In the genomic region with DNA sequence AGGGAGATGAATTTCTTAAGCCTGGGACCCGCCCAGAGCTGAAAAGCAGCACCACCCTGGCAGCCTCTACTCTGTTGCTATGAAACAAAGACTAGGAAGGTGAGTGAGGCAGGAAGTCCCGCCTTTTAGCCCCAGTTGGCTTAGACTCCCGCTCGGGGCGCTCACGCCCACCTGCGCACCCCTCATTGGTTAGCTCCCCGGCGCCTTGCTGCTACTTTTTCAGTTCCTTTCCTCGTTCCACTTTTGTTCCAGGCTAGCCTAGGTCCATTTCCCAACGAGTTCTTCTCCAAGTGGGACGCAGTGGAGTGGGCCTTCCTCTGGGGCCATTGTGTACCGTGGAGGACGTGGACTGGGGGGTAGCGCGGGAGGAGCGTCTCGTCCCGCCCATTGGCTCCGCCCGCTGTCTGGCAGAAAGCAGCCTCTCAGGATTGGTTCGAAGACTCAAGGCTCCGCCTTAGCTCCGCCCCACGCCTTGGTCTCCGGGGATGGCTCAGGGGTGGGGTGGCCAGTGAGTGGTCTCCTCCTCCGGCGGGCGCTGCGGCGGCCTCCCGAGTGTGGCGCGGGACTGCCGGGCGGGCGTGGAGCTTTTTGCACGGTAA, we compare ENCODE assay signal across 8 mouse cellular contexts. TPM values are rescaled to one million over a fixed set of nuclear protein-coding genes. Genes with fewer than 3 reads are reported as not detected.
DNase-seq lines count a peak whose midpoint lies in the region; ATAC-seq and TF ChIP-seq lines count a peak whose summit lies in the region.

Gene Cblb (plus strand): TSS at position 135 of the 599 bp plus-strand sequence.

- peak within 1 kb of the TSS; percentile 66 for H3K4me2 ChIP-seq in embryonic facial prominence, embryonic 13.5 days
- H3K4me2 ChIP-seq in limb, embryonic 13.5 days (replicated peaks) = peak within 1 kb of the TSS; percentile 68
- H3K4me2 ChIP-seq in midbrain, embryonic 16.5 days (ENCODE audit: low read length) = peak within 1 kb of the TSS; percentile 73

- peaks cover 1% of the 10 kb centered on the region; the same call in 1 of the 2 replicates for H3K79me2 ChIP-seq in heart, adult 2 months (replicated peaks; ENCODE audit: control insufficient read depth, insufficient read depth, low read length)

- peak within 1 kb of the TSS; percentile 96 for H3K27ac ChIP-seq in embryonic facial prominence, embryonic 13.5 days
- peak within 1 kb of the TSS; percentile 99 for H3K27ac ChIP-seq in heart, adult 2 months
- H3K27ac ChIP-seq in limb, embryonic 13.5 days = peak within 1 kb of the TSS; percentile 96
- H3K27ac ChIP-seq in midbrain, embryonic 16.5 days (ENCODE audit: low read length) = peak within 1 kb of the TSS; percentile 98

- H3K27me3 ChIP-seq in embryonic facial prominence, embryonic 13.5 days = no peaks in the 10 kb centered on the region
- H3K27me3 ChIP-seq in heart, adult 2 months (ENCODE audit: control insufficient read depth, insufficient read depth, low read length) = no peaks in the 10 kb centered on the region
- H3K27me3 ChIP-seq in limb, embryonic 13.5 days = no peaks in the 10 kb centered on the region
- H3K27me3 ChIP-seq in midbrain, embryonic 16.5 days (ENCODE audit: control insufficient read depth, insufficient read depth, low read depth, low read length) = no peaks in the 10 kb centered on the region

- peaks cover 32% of the 10 kb centered on the region for H3K4me1 ChIP-seq in embryonic facial prominence, embryonic 13.5 days
- peaks cover 8% of the 10 kb centered on the region for H3K4me1 ChIP-seq in heart, adult 2 months (ENCODE audit: control insufficient read depth, insufficient read depth, low read length)
- peaks cover 39% of the 10 kb centered on the region for H3K4me1 ChIP-seq in limb, embryonic 13.5 days
- H3K4me1 ChIP-seq in midbrain, embryonic 16.5 days (ENCODE audit: control insufficient read depth, insufficient read depth, low read length) = peaks cover 37% of the 10 kb centered on the region

- TF ChIP-seq POLR2A in heart, adult 2 months (IDR thresholded peaks at IDR 0.05; ENCODE audit: insufficient read depth, low read depth, low read length) = peak; percentile 82

- H3K4me3 ChIP-seq in embryonic facial prominence, embryonic 13.5 days = peak within 1 kb of the TSS; percentile 85
- peak within 1 kb of the TSS; percentile 100 for H3K4me3 ChIP-seq in heart, adult 2 months
- peak within 1 kb of the TSS; percentile 92 for H3K4me3 ChIP-seq in limb, embryonic 13.5 days
- H3K4me3 ChIP-seq in midbrain, embryonic 16.5 days (ENCODE audit: low read depth, low read length) = peak within 1 kb of the TSS; percentile 96

- peak; percentile 54; the same call in 1 of the 2 replicates for TF ChIP-seq EP300 in heart, adult 2 months (IDR thresholded peaks at IDR 0.05; ENCODE audit: insufficient read depth, low read depth, low read length)

- WGBS in embryonic facial prominence, embryonic 13.5 days = under 1% methylated on average over 38 of the region's 38 CpGs
- under 1% methylated on average over 38 of the region's 38 CpGs for WGBS in heart, adult 2 months
- 0% methylated on average over 38 of the region's 38 CpGs for WGBS in limb, embryonic 13.5 days
- under 1% methylated on average over 38 of the region's 38 CpGs for WGBS in midbrain, embryonic 16.5 days

- TF ChIP-seq CTCF in heart, adult 2 months (IDR thresholded peaks at IDR 0.05) = no peak

- no peaks in the 10 kb centered on the region for H3K9me3 ChIP-seq in embryonic facial prominence, embryonic 13.5 days
- H3K9me3 ChIP-seq in limb, embryonic 13.5 days = no peaks in the 10 kb centered on the region
- H3K9me3 ChIP-seq in midbrain, embryonic 16.5 days (replicated peaks; ENCODE audit: control insufficient read depth, low read length, poor library complexity, severe bottlenecking) = no peaks in the 10 kb centered on the region

- DNase-seq in 3134 (ENCODE audit: extremely low read depth, insufficient read length, low spot score) = peak; percentile 96
- DNase-seq in adrenal gland, postnatal 36 days = peak; percentile 99
- peak; percentile 99 for DNase-seq in heart, adult 2 months
- DNase-seq in kidney, adult 8-10 months = peak; percentile 98
- DNase-seq in spleen, postnatal 10 days (ENCODE audit: low spot score in 2 of 2) = peak; percentile 94 to 97

- H3K9ac ChIP-seq in embryonic facial prominence, embryonic 13.5 days = peak within 1 kb of the TSS; percentile 92
- peak within 1 kb of the TSS; percentile 90 for H3K9ac ChIP-seq in heart, adult 2 months (ENCODE audit: low read depth, low read length)
- peak within 1 kb of the TSS; percentile 95 for H3K9ac ChIP-seq in limb, embryonic 13.5 days
- H3K9ac ChIP-seq in midbrain, embryonic 16.5 days (ENCODE audit: low read depth, low read length) = peak within 1 kb of the TSS; percentile 95

- ATAC-seq in embryonic facial prominence, embryonic 13.5 days (ENCODE audit: insufficient number of reproducible peaks, insufficient read depth, low FRiP score, low TSS enrichment, low read depth) = peak; percentile 100
- peak; percentile 99 for ATAC-seq in limb, embryonic 13.5 days (ENCODE audit: low FRiP score, low read depth)
- peak; percentile 99 for ATAC-seq in midbrain, embryonic 16.5 days

- H3K36me3 ChIP-seq in embryonic facial prominence, embryonic 13.5 days = peaks cover 24% of the 10 kb centered on the region
- H3K36me3 ChIP-seq in heart, adult 2 months (ENCODE audit: control insufficient read depth, insufficient read depth, low read length) = peaks cover 38% of the 10 kb centered on the region
- H3K36me3 ChIP-seq in limb, embryonic 13.5 days = peaks cover 22% of the 10 kb centered on the region
- H3K36me3 ChIP-seq in midbrain, embryonic 16.5 days (ENCODE audit: control insufficient read depth, insufficient read depth, low read length) = peaks cover 3% of the 10 kb centered on the region; the same call in 1 of the 2 replicates

- intact Hi-C loops in heart, adult 2 months (cut with DNase I) = loop anchor here (2.0 to 5.0 kb wide), 4 partner anchors 44 to 151 kb away; no protein-coding TSS in a partner anchor

RNA-seq across cellular contexts. Expression of gene Cblb, which starts in this region (rescaled TPM):
- total RNA-seq in adrenal gland, postnatal 36 days (2021) = 10 to 100 TPM; 28.3 to 59.7 TPM
- polyA plus RNA-seq in embryonic facial prominence, embryonic 13.5 days (2015; fragmentation: Nextera tagmentation; extraction: Ambion mirVana) = 16.4 and 18.1 TPM in 2 replicates
- 10 to 100 TPM; 13.6 to 14.0 TPM for total RNA-seq in heart, adult 2 months (2021)
- 7.5 and 9.8 TPM in 2 replicates for polyA plus RNA-seq in heart, adult 2 months (2012; rRNA removed)
- polyA plus RNA-seq in limb, embryonic 13.5 days (2015; fragmentation: Nextera tagmentation; extraction: Ambion mirVana) = 15.3 and 15.5 TPM in 2 replicates
- 10.4 and 12.0 TPM in 2 replicates for polyA plus RNA-seq in midbrain, embryonic 16.5 days (2015; fragmentation: Nextera tagmentation; extraction: Ambion mirVana)

Comparison
In these comparisons a context has a peak if more than half of its experiments do, and no peak if none do; other contexts are left out.
1. Peak in every context shown above with its lines: DNase-seq, ATAC-seq, H3K4me3 ChIP-seq and H3K27ac ChIP-seq.